Mouse (Mus musculus): ENCODE data around the gene Fam71e1. TPM values are rescaled to one million over a fixed set of nuclear protein-coding genes. Genes with fewer than 3 reads are reported as not detected.

Gene Fam71e1
- 10.1 and 12.7 TPM in 2 replicates for polyA plus RNA-seq (2016; fragmentation: Nextera tagmentation; extraction: Ambion mirVana)

DNA sequence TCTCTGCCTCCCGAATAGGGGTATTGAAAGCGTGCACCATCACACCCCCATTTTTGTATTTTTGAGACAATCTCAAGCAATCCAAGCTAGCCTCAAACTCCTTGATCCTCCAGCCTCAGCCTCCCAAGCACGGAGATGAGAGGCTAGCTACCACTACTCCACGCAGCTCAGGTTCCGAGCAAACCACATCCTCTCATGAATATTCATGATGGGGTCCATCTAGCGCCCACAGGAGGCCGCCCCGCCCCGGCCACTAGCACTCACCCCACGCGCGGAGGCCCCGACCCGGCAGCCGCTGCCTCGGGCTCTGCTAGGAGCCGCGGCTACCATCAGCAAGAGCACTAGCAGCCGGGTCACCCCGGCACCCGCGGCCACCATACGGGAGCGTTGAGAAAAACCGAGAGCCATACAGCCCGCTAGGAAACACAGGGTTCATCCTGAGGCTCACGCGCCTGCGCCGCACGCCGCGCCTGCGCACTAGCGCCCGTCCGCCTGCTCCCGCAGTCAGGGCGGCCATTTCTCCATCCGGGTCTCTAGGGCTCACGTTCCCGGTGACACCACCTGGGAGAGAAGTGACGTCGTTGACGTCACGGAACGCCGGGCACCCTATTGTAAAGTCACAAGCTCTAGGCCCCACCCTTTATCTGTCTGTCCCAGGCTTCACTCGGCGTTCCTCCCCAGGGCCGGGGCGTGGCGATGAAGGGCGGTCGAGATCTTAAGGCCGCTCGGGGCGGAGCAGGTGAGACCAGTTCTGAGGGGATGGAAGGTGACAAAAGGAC lies at the start of gene Fam71e1, which contains the start of gene Emc10:
Fam71e1 (plus strand) TSS at position 590 of the 779 bp plus-strand sequence.
Emc10 (minus strand) TSS at position 538 of the 779 bp plus-strand sequence.
- Histone ChIP-seq H3K4me2 (peak within 1 kb of the TSS; percentile 75), H3K4me3 (peak within 1 kb of the TSS; percentile 72), H3K27me3 (replicated peaks) (peaks cover 27% of the 10 kb centered on the region), H3K27ac (ENCODE audit: poor library complexity, severe bottlenecking) (peak within 1 kb of the TSS; percentile 92), H3K36me3 (peaks cover 31% of the 10 kb centered on the region), H3K9me3 (replicated peaks) (no peaks in the 10 kb centered on the region), H3K9ac (peak within 1 kb of the TSS; percentile 83), H3K4me1 (replicated peaks) (peaks cover 13% of the 10 kb centered on the region)
- 1% methylated on average over 58 of the region's 58 CpGs for WGBS
- ATAC-seq (ENCODE audit: insufficient number of reproducible peaks, low FRiP score) = peak; percentile 96

DNA sequence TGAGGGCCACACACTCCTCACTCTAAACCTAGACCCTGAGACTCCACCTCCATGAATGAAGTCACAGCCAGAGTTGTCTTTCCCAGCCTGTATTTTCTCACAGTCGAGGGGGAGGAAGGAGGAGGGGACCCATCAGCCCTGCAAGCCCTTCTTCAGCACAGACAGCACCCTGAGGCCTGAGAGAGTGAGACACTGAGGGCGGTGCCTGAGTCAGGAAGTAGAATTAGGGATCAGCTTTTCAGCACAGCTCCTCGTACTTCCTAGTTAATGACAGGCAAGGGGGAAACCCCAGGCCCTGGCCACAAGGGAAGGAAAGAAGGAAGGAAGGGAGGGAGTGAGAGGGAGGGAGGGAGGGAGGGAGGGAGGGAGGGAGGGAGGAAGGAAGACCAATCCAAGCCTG lies 43.1 kb upstream of the Fam71e1 start:
- peak overlapping the region; percentile 1; the same call in 1 of the 2 replicates for H3K9ac ChIP-seq
- H3K27me3 ChIP-seq (replicated peaks) = no peaks in the 10 kb centered on the region; the same call in 1 of the 2 replicates
- H3K36me3 ChIP-seq = peaks cover 6% of the 10 kb centered on the region; the same call in 1 of the 2 replicates
- no peaks in the 10 kb centered on the region for H3K9me3 ChIP-seq (replicated peaks)
- H3K27ac ChIP-seq (ENCODE audit: poor library complexity, severe bottlenecking) = peak overlapping the region; percentile 48; the same call in 1 of the 2 replicates
- no peak overlapping the region for H3K4me2 ChIP-seq
- WGBS = 7% methylated on average over 3 of the region's 3 CpGs
- H3K4me1 ChIP-seq (replicated peaks) = peaks cover 10% of the 10 kb centered on the region
- ATAC-seq (ENCODE audit: insufficient number of reproducible peaks, low FRiP score) = peak; percentile 26; the same call in 1 of the 2 replicates
- no peak overlapping the region for H3K4me3 ChIP-seq

DNA sequence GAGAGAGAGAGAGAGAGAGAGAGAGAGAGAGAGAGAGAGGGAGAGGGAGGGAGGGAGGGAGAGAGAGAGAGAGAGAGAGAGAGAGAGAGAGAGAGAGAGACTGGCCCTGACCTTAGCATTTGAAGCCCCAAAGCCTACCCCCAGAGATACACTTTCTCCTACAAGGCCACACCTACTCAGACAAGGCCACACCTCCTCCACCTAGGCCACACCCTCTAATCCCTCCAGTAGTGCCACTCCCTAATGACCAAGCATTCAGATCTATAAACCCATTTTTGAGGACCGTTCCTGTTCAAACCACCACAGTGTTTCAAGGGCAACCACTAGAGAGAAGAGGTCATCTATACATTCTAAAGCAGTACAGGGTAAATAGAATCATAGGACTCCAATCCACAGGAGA lies 40.1 kb upstream of the Fam71e1 start:
- peaks cover 10% of the 10 kb centered on the region for H3K4me1 ChIP-seq (replicated peaks)
- WGBS = 87% methylated on average over 1 of the region's 1 CpGs
- ATAC-seq (ENCODE audit: insufficient number of reproducible peaks, low FRiP score) = no peak
- H3K27me3 ChIP-seq (replicated peaks) = peaks cover 22% of the 10 kb centered on the region
- no peak overlapping the region for H3K4me3 ChIP-seq
- no peak overlapping the region for H3K27ac ChIP-seq (ENCODE audit: poor library complexity, severe bottlenecking)
- H3K4me2 ChIP-seq = no peak overlapping the region
- no peak overlapping the region for H3K9ac ChIP-seq
- peaks cover 9% of the 10 kb centered on the region for H3K36me3 ChIP-seq
- H3K9me3 ChIP-seq (replicated peaks) = no peaks in the 10 kb centered on the region

DNA sequence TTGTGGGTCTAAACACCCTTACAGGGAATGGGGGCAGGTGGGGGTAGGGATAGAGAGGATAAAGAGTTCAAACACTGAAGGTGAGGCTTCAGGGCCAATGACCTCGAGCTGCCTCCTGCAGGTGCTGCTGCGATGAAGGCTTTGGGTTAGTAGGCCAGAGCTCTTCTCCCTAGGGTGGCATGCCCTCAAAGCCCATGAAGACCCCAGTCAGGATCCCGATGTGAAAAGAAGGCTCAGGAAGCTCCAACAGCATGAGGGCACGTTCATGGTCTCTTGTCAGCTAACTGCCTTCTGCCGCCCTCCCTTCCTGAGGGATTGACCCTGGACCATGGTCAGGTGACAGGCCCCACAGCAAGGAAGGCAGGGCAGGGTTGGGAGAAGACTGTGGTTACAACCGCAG lies 36.3 kb upstream of the Fam71e1 start:
- WGBS = 69% methylated on average over 6 of the region's 6 CpGs
- no peak overlapping the region for H3K4me2 ChIP-seq
- H3K27ac ChIP-seq (ENCODE audit: poor library complexity, severe bottlenecking) = no peak overlapping the region
- H3K9ac ChIP-seq = no peak overlapping the region
- peaks cover 54% of the 10 kb centered on the region for H3K27me3 ChIP-seq (replicated peaks)
- H3K36me3 ChIP-seq = peaks cover 17% of the 10 kb centered on the region
- peaks cover 22% of the 10 kb centered on the region for H3K4me1 ChIP-seq (replicated peaks)
- no peak overlapping the region for H3K4me3 ChIP-seq
- no peaks in the 10 kb centered on the region for H3K9me3 ChIP-seq (replicated peaks)
- ATAC-seq (ENCODE audit: insufficient number of reproducible peaks, low FRiP score) = no peak

DNA sequence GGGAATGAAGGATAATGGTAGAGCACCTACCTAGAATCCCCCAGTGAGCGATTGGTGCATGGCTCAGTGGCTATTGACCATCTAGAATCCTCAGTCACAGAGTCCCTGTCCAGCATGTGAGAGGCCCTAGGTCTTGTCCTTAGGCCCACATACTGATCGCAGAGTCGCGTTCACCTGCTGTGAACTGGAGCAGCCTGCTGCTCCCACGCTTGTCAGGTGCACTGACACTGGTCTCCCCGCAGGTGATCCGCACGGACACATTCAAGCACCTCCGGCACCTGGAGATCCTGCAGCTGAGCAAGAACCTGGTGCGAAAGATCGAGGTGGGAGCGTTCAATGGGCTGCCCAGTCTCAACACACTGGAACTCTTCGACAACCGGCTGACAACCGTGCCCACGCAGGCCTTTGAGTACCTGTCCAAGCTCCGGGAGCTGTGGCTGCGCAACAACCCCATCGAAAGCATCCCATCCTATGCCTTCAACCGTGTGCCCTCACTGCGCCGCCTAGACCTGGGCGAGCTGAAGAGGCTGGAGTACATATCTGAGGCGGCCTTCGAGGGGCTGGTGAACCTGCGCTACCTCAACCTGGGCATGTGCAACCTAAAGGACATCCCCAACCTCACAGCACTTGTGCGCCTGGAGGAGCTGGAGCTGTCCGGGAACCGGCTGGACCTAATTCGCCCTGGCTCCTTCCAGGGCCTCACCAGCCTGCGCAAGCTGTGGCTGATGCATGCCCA lies 35.4 kb upstream of the Fam71e1 start:
- peaks cover 17% of the 10 kb centered on the region for H3K36me3 ChIP-seq
- no peak overlapping the region for H3K27ac ChIP-seq (ENCODE audit: poor library complexity, severe bottlenecking)
- H3K9ac ChIP-seq = no peak overlapping the region
- peaks cover 27% of the 10 kb centered on the region for H3K4me1 ChIP-seq (replicated peaks)
- no peak overlapping the region for H3K4me2 ChIP-seq
- no peak for ATAC-seq (ENCODE audit: insufficient number of reproducible peaks, low FRiP score)
- H3K27me3 ChIP-seq (replicated peaks) = peaks cover 54% of the 10 kb centered on the region
- WGBS = 73% methylated on average over 31 of the region's 31 CpGs
- no peaks in the 10 kb centered on the region for H3K9me3 ChIP-seq (replicated peaks)
- H3K4me3 ChIP-seq = no peak overlapping the region

DNA sequence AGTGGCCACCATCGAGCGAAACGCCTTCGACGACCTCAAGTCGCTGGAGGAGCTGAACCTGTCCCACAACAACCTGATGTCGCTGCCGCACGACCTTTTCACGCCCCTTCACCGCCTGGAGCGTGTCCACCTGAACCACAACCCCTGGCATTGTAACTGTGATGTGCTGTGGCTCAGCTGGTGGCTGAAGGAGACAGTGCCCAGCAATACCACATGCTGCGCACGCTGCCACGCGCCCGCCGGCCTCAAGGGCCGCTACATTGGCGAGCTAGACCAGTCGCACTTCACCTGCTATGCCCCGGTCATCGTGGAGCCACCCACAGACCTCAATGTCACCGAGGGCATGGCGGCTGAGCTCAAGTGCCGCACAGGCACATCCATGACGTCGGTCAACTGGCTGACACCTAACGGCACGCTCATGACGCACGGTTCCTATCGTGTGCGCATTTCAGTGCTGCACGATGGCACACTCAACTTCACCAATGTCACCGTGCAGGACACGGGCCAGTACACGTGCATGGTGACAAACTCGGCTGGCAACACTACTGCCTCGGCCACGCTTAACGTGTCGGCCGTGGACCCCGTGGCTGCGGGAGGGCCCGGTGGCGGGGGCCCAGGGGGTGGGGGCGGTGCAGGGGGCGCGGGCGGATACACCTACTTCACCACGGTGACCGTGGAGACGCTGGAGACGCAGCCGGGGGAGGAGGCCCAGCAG lies 34.7 kb upstream of the Fam71e1 start:
- no peak overlapping the region for H3K9ac ChIP-seq
- H3K4me2 ChIP-seq = peak overlapping the region; percentile 61
- H3K27ac ChIP-seq (ENCODE audit: poor library complexity, severe bottlenecking) = no peak overlapping the region
- WGBS = 63% methylated on average over 53 of the region's 57 CpGs
- peaks cover 17% of the 10 kb centered on the region for H3K36me3 ChIP-seq
- ATAC-seq (ENCODE audit: insufficient number of reproducible peaks, low FRiP score) = no peak
- no peaks in the 10 kb centered on the region for H3K9me3 ChIP-seq (replicated peaks)
- peaks cover 54% of the 10 kb centered on the region for H3K27me3 ChIP-seq (replicated peaks)
- H3K4me1 ChIP-seq (replicated peaks) = peaks cover 29% of the 10 kb centered on the region
- 0 out of 2 replicates have a peak overlapping the region, but pooled peaks have one; percentile 29 for H3K4me3 ChIP-seq

DNA sequence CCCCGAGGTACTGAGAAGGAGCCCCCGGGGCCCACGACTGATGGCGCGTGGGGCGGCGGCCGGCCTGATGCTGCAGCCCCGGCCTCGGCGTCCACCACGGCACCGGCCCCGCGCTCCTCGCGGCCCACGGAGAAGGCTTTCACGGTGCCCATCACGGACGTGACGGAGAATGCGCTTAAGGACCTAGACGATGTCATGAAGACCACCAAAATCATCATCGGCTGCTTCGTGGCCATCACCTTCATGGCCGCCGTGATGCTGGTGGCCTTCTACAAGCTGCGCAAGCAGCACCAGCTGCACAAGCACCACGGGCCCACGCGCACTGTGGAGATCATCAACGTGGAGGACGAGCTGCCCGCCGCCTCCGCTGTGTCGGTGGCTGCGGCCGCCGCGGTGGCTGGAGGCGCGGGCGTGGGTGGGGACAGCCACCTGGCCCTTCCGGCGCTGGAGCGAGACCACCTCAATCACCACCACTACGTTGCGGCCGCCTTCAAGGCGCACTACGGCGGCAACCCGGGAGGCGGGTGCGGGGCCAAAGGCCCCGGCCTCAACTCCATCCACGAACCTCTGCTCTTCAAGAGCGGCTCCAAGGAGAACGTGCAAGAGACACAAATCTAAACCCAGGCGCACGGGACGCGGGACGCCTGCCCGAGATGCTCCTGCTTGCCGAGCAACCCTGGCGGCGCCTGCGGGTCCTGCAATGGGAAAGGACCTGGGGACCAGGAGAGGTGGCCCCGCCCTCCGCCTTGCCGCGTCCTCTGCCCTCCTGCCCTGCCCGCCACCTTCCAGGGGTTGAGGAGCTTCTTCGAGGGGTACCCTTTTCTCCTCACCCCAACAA lies 33.9 kb upstream of the Fam71e1 start:
- ATAC-seq (ENCODE audit: insufficient number of reproducible peaks, low FRiP score) = no peak
- 16% methylated on average over 76 of the region's 77 CpGs for WGBS
- H3K4me1 ChIP-seq (replicated peaks) = peaks cover 37% of the 10 kb centered on the region
- peak overlapping the region; percentile 40; the same call in 1 of the 2 replicates for H3K9ac ChIP-seq
- H3K27me3 ChIP-seq (replicated peaks) = peaks cover 54% of the 10 kb centered on the region
- H3K4me3 ChIP-seq = peak overlapping the region; percentile 29
- no peak overlapping the region for H3K27ac ChIP-seq (ENCODE audit: poor library complexity, severe bottlenecking)
- H3K9me3 ChIP-seq (replicated peaks) = no peaks in the 10 kb centered on the region
- peak overlapping the region; percentile 61 for H3K4me2 ChIP-seq
- peaks cover 17% of the 10 kb centered on the region for H3K36me3 ChIP-seq

DNA sequence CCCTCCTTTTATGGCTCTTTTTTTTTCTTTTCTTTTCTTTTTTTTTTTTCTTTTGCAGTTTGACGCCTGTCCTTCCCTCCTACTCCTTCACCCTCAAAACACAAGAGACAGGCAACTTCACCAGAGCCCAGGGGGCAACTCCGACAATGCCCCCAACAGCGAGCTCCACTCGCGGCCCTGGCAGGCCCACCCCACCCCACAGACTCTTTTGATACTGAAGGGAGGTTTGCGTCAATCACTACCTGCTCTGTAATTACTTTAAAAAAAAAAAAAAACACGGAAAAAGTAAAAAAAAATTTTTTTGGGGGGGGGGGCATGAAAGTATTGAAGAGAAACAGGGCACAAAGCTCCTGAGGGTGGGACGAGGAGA lies 33.3 kb upstream of the Fam71e1 start:
- Histone ChIP-seq H3K27me3 (replicated peaks) (peaks cover 54% of the 10 kb centered on the region), H3K4me3 (no peak overlapping the region), H3K4me2 (peak overlapping the region; percentile 61), H3K27ac (ENCODE audit: poor library complexity, severe bottlenecking) (no peak overlapping the region), H3K36me3 (peaks cover 17% of the 10 kb centered on the region), H3K9me3 (replicated peaks) (no peaks in the 10 kb centered on the region), H3K9ac (no peak overlapping the region), H3K4me1 (replicated peaks) (peaks cover 37% of the 10 kb centered on the region)
- no peak for ATAC-seq (ENCODE audit: insufficient number of reproducible peaks, low FRiP score)
- 39% methylated on average over 8 of the region's 8 CpGs for WGBS

DNA sequence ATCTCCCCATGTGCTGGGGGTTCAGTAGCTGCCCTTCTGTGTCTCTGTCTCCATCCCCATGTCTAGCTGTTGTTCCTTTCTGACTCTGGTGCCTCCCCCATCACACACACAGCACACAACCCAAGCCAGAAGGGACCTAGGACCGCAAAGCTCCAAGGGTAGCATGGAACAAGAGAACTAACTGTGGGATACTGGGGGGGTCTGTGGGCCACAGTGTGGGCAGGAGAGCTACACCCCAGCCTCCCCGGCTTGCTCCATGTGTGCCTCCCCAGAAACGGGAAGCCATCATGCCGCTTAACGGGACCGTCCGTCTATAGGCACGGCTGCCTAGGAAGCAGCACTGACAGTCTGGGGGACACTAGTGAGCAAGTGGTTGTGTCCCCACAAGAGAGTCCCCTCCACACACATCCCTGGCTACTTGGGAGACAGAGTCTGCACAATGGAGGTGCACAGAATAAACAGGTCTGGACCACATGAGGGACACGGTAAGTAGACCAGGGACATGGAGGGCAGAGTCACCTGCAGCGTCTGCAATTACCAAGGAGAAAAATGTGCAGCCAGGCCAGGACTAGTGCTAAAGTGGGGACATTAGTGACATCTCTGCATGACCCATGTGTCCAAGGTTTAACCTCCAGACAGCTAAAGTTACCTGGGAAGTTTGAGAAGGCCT lies 32.7 kb upstream of the Fam71e1 start:
- Histone ChIP-seq H3K4me1 (replicated peaks) (peaks cover 41% of the 10 kb centered on the region), H3K4me2 (no peak overlapping the region), H3K27ac (ENCODE audit: poor library complexity, severe bottlenecking) (no peak overlapping the region), H3K36me3 (peaks cover 13% of the 10 kb centered on the region), H3K27me3 (replicated peaks) (peaks cover 54% of the 10 kb centered on the region), H3K4me3 (no peak overlapping the region), H3K9me3 (replicated peaks) (no peaks in the 10 kb centered on the region), H3K9ac (no peak overlapping the region)
- WGBS = 87% methylated on average over 10 of the region's 10 CpGs
- no peak for ATAC-seq (ENCODE audit: insufficient number of reproducible peaks, low FRiP score)

DNA sequence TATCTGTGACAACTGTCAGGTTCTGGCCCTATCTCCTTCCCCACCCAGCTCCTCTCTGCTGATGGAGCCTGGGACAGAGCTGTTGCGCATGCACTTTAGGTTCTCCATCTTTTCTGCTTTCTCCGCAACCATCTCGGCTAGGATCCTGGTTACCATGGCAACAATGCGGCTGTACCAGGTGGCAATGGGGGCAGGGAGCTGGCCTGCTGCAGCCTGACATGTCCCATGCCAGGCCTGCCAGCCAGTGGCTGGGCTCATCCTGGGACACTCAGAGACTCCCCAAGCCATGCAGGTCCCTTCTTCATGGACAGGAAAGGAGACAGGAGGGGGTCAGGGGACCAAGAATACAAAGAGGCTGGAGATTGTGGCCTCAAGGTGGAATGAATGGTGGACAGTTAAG lies 31.9 kb upstream of the Fam71e1 start:
- Histone ChIP-seq H3K4me3 (no peak overlapping the region), H3K9me3 (replicated peaks) (no peaks in the 10 kb centered on the region), H3K9ac (no peak overlapping the region; the same call in 1 of the 2 replicates), H3K4me2 (no peak overlapping the region; the same call in 1 of the 2 replicates), H3K27ac (ENCODE audit: poor library complexity, severe bottlenecking) (peak overlapping the region; percentile 38; the same call in 1 of the 2 replicates), H3K4me1 (replicated peaks) (peaks cover 49% of the 10 kb centered on the region), H3K36me3 (peaks cover 15% of the 10 kb centered on the region), H3K27me3 (replicated peaks) (peaks cover 49% of the 10 kb centered on the region)
- ATAC-seq (ENCODE audit: insufficient number of reproducible peaks, low FRiP score) = no peak
- 23% methylated on average over 4 of the region's 4 CpGs for WGBS
